Mouse (Mus musculus): ENCODE measurements around the gene Gtf2i. TPM values are rescaled to one million over a fixed set of nuclear protein-coding genes. Genes with fewer than 3 reads are reported as not detected.
A peak's percentile ranks its signal among the peaks of the same experiment; 100 is the strongest.

The Gtf2i gene
- polyA plus RNA-seq, 1 experiment from 2014 or later, result 150 TPM

GRCm38 (mm10) chr5:134250601-134251000, 64.0 kb downstream of the Gtf2i start:
- Histone ChIP-seq H3K9me3 (ENCODE audit: control insufficient read depth, low read length) (no peaks in the 10 kb centered on the region), H3K4me3 (replicated peaks; ENCODE audit: low read depth, low read length) (no peak overlapping the region), H3K4me1 (ENCODE audit: control insufficient read depth, insufficient read depth, low read length) (no peaks in the 10 kb centered on the region), H3K4me2 (ENCODE audit: low read length) (no peak overlapping the region), H3K36me3 (ENCODE audit: control insufficient read depth, insufficient read depth, low read length) (peaks cover 97% of the 10 kb centered on the region), H3K27me3 (ENCODE audit: control insufficient read depth, insufficient read depth, low read length) (no peaks in the 10 kb centered on the region), H3K27ac (replicated peaks; ENCODE audit: low read depth, low read length) (no peak overlapping the region), H3K9ac (replicated peaks; ENCODE audit: low read length) (no peak overlapping the region)
- ATAC-seq (ENCODE audit: low FRiP score, low TSS enrichment) (no peak), DNase-seq (no peak)
- 98% methylated on average over 3 of the region's 3 CpGs for whole genome bisulfite sequencing

GRCm38 (mm10) chr5:134249245-134249649, 65.3 kb downstream of the Gtf2i start:
- ATAC-seq (ENCODE audit: low FRiP score, low TSS enrichment) (no peak), DNase-seq (no peak)
- Histone ChIP-seq H3K4me1 (ENCODE audit: control insufficient read depth, insufficient read depth, low read length) (no peaks in the 10 kb centered on the region), H3K9me3 (ENCODE audit: control insufficient read depth, low read length) (no peaks in the 10 kb centered on the region), H3K9ac (replicated peaks; ENCODE audit: low read length) (no peak overlapping the region), H3K4me2 (ENCODE audit: low read length) (no peak overlapping the region), H3K27me3 (ENCODE audit: control insufficient read depth, insufficient read depth, low read length) (no peaks in the 10 kb centered on the region), H3K27ac (replicated peaks; ENCODE audit: low read depth, low read length) (peak overlapping the region; percentile 49; the same call in 1 of the 2 replicates), H3K36me3 (ENCODE audit: control insufficient read depth, insufficient read depth, low read length) (peaks cover 97% of the 10 kb centered on the region), H3K4me3 (replicated peaks; ENCODE audit: low read depth, low read length) (no peak overlapping the region)
- 89% methylated on average over 8 of the region's 8 CpGs for WGBS

GRCm38 (mm10) chr5:134248608-134249244, 65.8 kb downstream of the Gtf2i start:
- DNase-seq (no peak), ATAC-seq (ENCODE audit: low FRiP score, low TSS enrichment) (no peak)
- Histone ChIP-seq H3K36me3 (ENCODE audit: control insufficient read depth, insufficient read depth, low read length) (peaks cover 97% of the 10 kb centered on the region), H3K9me3 (ENCODE audit: control insufficient read depth, low read length) (no peaks in the 10 kb centered on the region), H3K9ac (replicated peaks; ENCODE audit: low read length) (no peak overlapping the region), H3K4me1 (ENCODE audit: control insufficient read depth, insufficient read depth, low read length) (no peaks in the 10 kb centered on the region), H3K27me3 (ENCODE audit: control insufficient read depth, insufficient read depth, low read length) (no peaks in the 10 kb centered on the region), H3K4me3 (replicated peaks; ENCODE audit: low read depth, low read length) (no peak overlapping the region), H3K27ac (replicated peaks; ENCODE audit: low read depth, low read length) (peak overlapping the region; percentile 49; the same call in 1 of the 2 replicates), H3K4me2 (ENCODE audit: low read length) (no peak overlapping the region)
- 89% methylated on average over 14 of the region's 14 CpGs for WGBS

- Histone ChIP-seq H3K27me3 (ENCODE audit: control insufficient read depth, insufficient read depth, low read length) (no peaks in the 10 kb centered on the region), H3K4me3 (replicated peaks; ENCODE audit: low read depth, low read length) (no peak overlapping the region), H3K9ac (replicated peaks; ENCODE audit: low read length) (no peak overlapping the region), H3K4me1 (ENCODE audit: control insufficient read depth, insufficient read depth, low read length) (no peaks in the 10 kb centered on the region), H3K27ac (replicated peaks; ENCODE audit: low read depth, low read length) (no peak overlapping the region), H3K9me3 (ENCODE audit: control insufficient read depth, low read length) (no peaks in the 10 kb centered on the region), H3K4me2 (ENCODE audit: low read length) (no peak overlapping the region), H3K36me3 (ENCODE audit: control insufficient read depth, insufficient read depth, low read length) (peaks cover 98% of the 10 kb centered on the region)
- DNase-seq, result no peak
- no peak for ATAC-seq (ENCODE audit: low FRiP score, low TSS enrichment)
- WGBS, result 95% methylated on average over 5 of the region's 5 CpGs
Measured at GRCm38 (mm10) chr5:134246146-134246545, 68.4 kb downstream of the Gtf2i start.

GRCm38 (mm10) chr5:134244890-134245289, 69.7 kb downstream of the Gtf2i start:
- 98% methylated on average over 5 of the region's 5 CpGs for WGBS
- H3K4me1 ChIP-seq (ENCODE audit: control insufficient read depth, insufficient read depth, low read length), result no peaks in the 10 kb centered on the region
- H3K27ac ChIP-seq (replicated peaks; ENCODE audit: low read depth, low read length), result no peak overlapping the region
- H3K27me3 ChIP-seq (ENCODE audit: control insufficient read depth, insufficient read depth, low read length), result no peaks in the 10 kb centered on the region
- ATAC-seq (ENCODE audit: low FRiP score, low TSS enrichment), result no peak
- H3K9me3 ChIP-seq (ENCODE audit: control insufficient read depth, low read length), result no peaks in the 10 kb centered on the region
- H3K9ac ChIP-seq (replicated peaks; ENCODE audit: low read length), result no peak overlapping the region
- H3K4me3 ChIP-seq (replicated peaks; ENCODE audit: low read depth, low read length), result no peak overlapping the region
- H3K4me2 ChIP-seq (ENCODE audit: low read length), result no peak overlapping the region
- no peak for DNase-seq
- H3K36me3 ChIP-seq (ENCODE audit: control insufficient read depth, insufficient read depth, low read length), result peaks cover 100% of the 10 kb centered on the region

GRCm38 (mm10) chr5:134243661-134244436, 70.7 kb downstream of the Gtf2i start:
- DNase-seq (no peak), ATAC-seq (ENCODE audit: low FRiP score, low TSS enrichment) (no peak)
- no peak overlapping the region for H3K4me2 ChIP-seq (ENCODE audit: low read length)
- H3K27ac ChIP-seq (replicated peaks; ENCODE audit: low read depth, low read length), result no peak overlapping the region
- H3K9ac ChIP-seq (replicated peaks; ENCODE audit: low read length), result no peak overlapping the region
- H3K9me3 ChIP-seq (ENCODE audit: control insufficient read depth, low read length), result no peaks in the 10 kb centered on the region
- peaks cover 100% of the 10 kb centered on the region for H3K36me3 ChIP-seq (ENCODE audit: control insufficient read depth, insufficient read depth, low read length)
- H3K27me3 ChIP-seq (ENCODE audit: control insufficient read depth, insufficient read depth, low read length), result no peaks in the 10 kb centered on the region
- 93% methylated on average over 26 of the region's 26 CpGs for WGBS
- no peak overlapping the region for H3K4me3 ChIP-seq (replicated peaks; ENCODE audit: low read depth, low read length)
- no peaks in the 10 kb centered on the region for H3K4me1 ChIP-seq (ENCODE audit: control insufficient read depth, insufficient read depth, low read length)

- ATAC-seq (ENCODE audit: low FRiP score, low TSS enrichment) (no peak), DNase-seq (no peak)
- Histone ChIP-seq H3K4me3 (replicated peaks; ENCODE audit: low read depth, low read length) (no peak overlapping the region), H3K27ac (replicated peaks; ENCODE audit: low read depth, low read length) (no peak overlapping the region), H3K4me2 (ENCODE audit: low read length) (no peak overlapping the region), H3K9me3 (ENCODE audit: control insufficient read depth, low read length) (no peaks in the 10 kb centered on the region), H3K36me3 (ENCODE audit: control insufficient read depth, insufficient read depth, low read length) (peaks cover 100% of the 10 kb centered on the region), H3K4me1 (ENCODE audit: control insufficient read depth, insufficient read depth, low read length) (0 out of 2 replicates have a peak, but pooled peaks cover 7% of the 10 kb centered on the region), H3K27me3 (ENCODE audit: control insufficient read depth, insufficient read depth, low read length) (no peaks in the 10 kb centered on the region), H3K9ac (replicated peaks; ENCODE audit: low read length) (no peak overlapping the region)
- 89% methylated on average over 5 of the region's 5 CpGs for WGBS
Measured at GRCm38 (mm10) chr5:134241831-134242230, 72.7 kb downstream of the Gtf2i start.

- no peak overlapping the region for H3K4me2 ChIP-seq (ENCODE audit: low read length)
- no peaks in the 10 kb centered on the region for H3K9me3 ChIP-seq (ENCODE audit: control insufficient read depth, low read length)
- ATAC-seq (ENCODE audit: low FRiP score, low TSS enrichment) (peak; percentile 75), DNase-seq (peak; percentile 80)
- no peak overlapping the region for H3K4me3 ChIP-seq (replicated peaks; ENCODE audit: low read depth, low read length)
- peaks cover 76% of the 10 kb centered on the region for H3K36me3 ChIP-seq (ENCODE audit: control insufficient read depth, insufficient read depth, low read length)
- H3K9ac ChIP-seq (replicated peaks; ENCODE audit: low read length), result peak overlapping the region; percentile 3; the same call in 1 of the 2 replicates
- H3K27ac ChIP-seq (replicated peaks; ENCODE audit: low read depth, low read length), result peak overlapping the region; percentile 78
- no peaks in the 10 kb centered on the region for H3K27me3 ChIP-seq (ENCODE audit: control insufficient read depth, insufficient read depth, low read length)
- H3K4me1 ChIP-seq (ENCODE audit: control insufficient read depth, insufficient read depth, low read length), result 0 out of 2 replicates have a peak, but pooled peaks cover 7% of the 10 kb centered on the region
- WGBS, result 24% methylated on average over 28 of the region's 28 CpGs
Measured at GRCm38 (mm10) chr5:134237936-134238760, 76.4 kb downstream of the Gtf2i start.
